Mouse (Mus musculus): Measurements from ENCODE around the gene Gm29644.
"Not testable (repeated sequence)": the region's sequence is repeated elsewhere in the genome, so short reads cannot be mapped to it uniquely, and the experiment has no call there.

Gene Gm29644

GRCm38 (mm10) chrY:70303187-70303586 lies at the start of gene Gm29644, which contains the start of gene Gm29423:
Gene Gm29644 (minus strand): TSS chrY:70303343.
Gene Gm29423 (minus strand): TSS chrY:70303287.
- not testable (repeated sequence) for DNase-seq (ENCODE audit: low spot score)

- DNase-seq (ENCODE audit: low spot score) = not testable (repeated sequence)
These were observed 29.6 kb downstream of the Gm29644 start, which contains the start of gene Gm21118 for GRCm38 (mm10) chrY:70273542-70273941. Gene Gm21118 (minus strand): TSS chrY:70273642.

Measured in MN1 (cell line).